Mouse (Mus musculus) CH12.LX (cell line): ENCODE data around the gene Ptprcap. TPM values are rescaled to one million over a fixed set of nuclear protein-coding genes. Genes with fewer than 3 reads are reported as not detected.

Experiments used
- DNase-seq: peaks from one replicate; pipeline ENCODE4 v3.0.0-alpha.2; 2013; ENCODE audit errors: extremely low read depth
- H3K27ac ChIP-seq: 2 replicates; pipeline ENCODE4 v1.5.1; 2012; ENCODE audit warnings: low read depth, mild to moderate bottlenecking, control low read depth, moderate library complexity; ENCODE audit not compliant: insufficient read depth
- H3K27me3 ChIP-seq: replicated peaks from 2 replicates; pipeline ENCODE3; 2012; ENCODE audit warnings: inconsistent platforms
- H3K36me3 ChIP-seq, 2 experiments: replicated peaks in 1 of 2; 2 replicates each; pipeline versions ENCODE3 to v1.6.1; 2012; ENCODE audit warnings: inconsistent platforms in 1 of 2, low read length in 1 of 2, mild to moderate bottlenecking in 1 of 2, mixed read lengths in 1 of 2, moderate library complexity in 1 of 2; ENCODE audit not compliant: control insufficient read depth in 1 of 2, insufficient read depth in 1 of 2
- H3K4me1 ChIP-seq, 2 experiments: 2 replicates each; pipeline ENCODE4 v1.6.1; 2012; ENCODE audit warnings: inconsistent platforms in 1 of 2, moderate library complexity in 1 of 2; ENCODE audit not compliant: insufficient read depth in 2 of 2, control insufficient read depth in 1 of 2
- H3K4me2 ChIP-seq: 2 replicates; pipeline ENCODE4 v1.6.1; 2012; ENCODE audit warnings: low read depth, mild to moderate bottlenecking, control low read depth; ENCODE audit not compliant: poor library complexity, insufficient read depth, severe bottlenecking
- H3K4me3 ChIP-seq, 3 experiments: fragments of 150-350 bp in 1 of 3; sonication (generic) in 1 of 3; replicated peaks in 1 of 3; 2 replicates each; pipeline versions ENCODE3 to v1.5.1; 2011 to 2012; ENCODE audit warnings: low read depth in 2 of 3, low read length in 2 of 3, mild to moderate bottlenecking in 2 of 3, moderate library complexity in 2 of 3, control low read depth in 1 of 3, improper control_type of control experiment in 1 of 3, inconsistent platforms in 1 of 3, mixed read lengths in 1 of 3; ENCODE audit not compliant: poor library complexity in 1 of 3
- H3K79me2 ChIP-seq: replicated peaks from 2 replicates; pipeline ENCODE4 v1.6.1; 2012; ENCODE audit warnings: mild to moderate bottlenecking, moderate library complexity; ENCODE audit not compliant: control insufficient read depth, poor library complexity, insufficient read depth, severe bottlenecking; ENCODE audit errors: extremely low read depth
- H3K9ac ChIP-seq: 2 replicates; pipeline ENCODE4 v1.6.1; 2012; ENCODE audit warnings: low read depth, mild to moderate bottlenecking, control low read depth, moderate library complexity; ENCODE audit not compliant: insufficient read depth
- H3K9me3 ChIP-seq: replicated peaks from 2 replicates; pipeline ENCODE3; 2012; ENCODE audit warnings: low read length, inconsistent platforms, mixed read lengths
- BHLHE40 ChIP-seq: IDR thresholded peaks from 2 replicates; pipeline ENCODE4 v1.6.1; 2011; ENCODE audit warnings: mild to moderate bottlenecking, low read depth, low read length, improper control_type of control experiment
- CHD1 ChIP-seq: IDR thresholded peaks from 2 replicates; pipeline ENCODE4 v1.6.1; 2012; ENCODE audit warnings: low read depth, low read length, improper control_type of control experiment, inconsistent platforms
- CHD2 ChIP-seq: IDR thresholded peaks from 2 replicates; pipeline ENCODE4 v1.6.1; 2011; ENCODE audit warnings: low read length, improper control_type of control experiment
- E2F4 ChIP-seq: IDR thresholded peaks from 2 replicates; pipeline ENCODE4 v1.6.1; 2011; ENCODE audit warnings: low read depth, low read length, improper control_type of control experiment; ENCODE audit not compliant: insufficient replicate concordance
- ELF1 ChIP-seq: IDR thresholded peaks from 2 replicates; pipeline ENCODE4 v1.6.1; 2014; ENCODE audit warnings: low read depth, mild to moderate bottlenecking, inconsistent platforms, low read length, improper control_type of control experiment
- ETS1 ChIP-seq: conservative IDR thresholded peaks from 2 replicates; pipeline ENCODE4 v1.6.1; 2012; ENCODE audit warnings: low read depth, mild to moderate bottlenecking, inconsistent platforms, low read length, improper control_type of control experiment, moderate library complexity
- IRF4 ChIP-seq: IDR thresholded peaks from 2 replicates; pipeline ENCODE4 v1.6.1; 2014; ENCODE audit warnings: low read depth, mild to moderate bottlenecking, inconsistent platforms, low read length, improper control_type of control experiment
- JUND ChIP-seq: conservative IDR thresholded peaks from 2 replicates; pipeline ENCODE4 v1.6.1; 2011; ENCODE audit warnings: low read depth, low read length, improper control_type of control experiment
- KAT2A ChIP-seq: IDR thresholded peaks from 2 replicates; pipeline ENCODE4 v1.6.1; 2012; ENCODE audit warnings: low read length, improper control_type of control experiment, inconsistent platforms; ENCODE audit not compliant: insufficient replicate concordance
- MAFK ChIP-seq: IDR thresholded peaks from 2 replicates; pipeline ENCODE4 v1.6.1; 2011; ENCODE audit warnings: low read length, improper control_type of control experiment; ENCODE audit not compliant: insufficient replicate concordance
- MAX ChIP-seq: IDR thresholded peaks from 2 replicates; pipeline ENCODE4 v1.6.1; 2011; ENCODE audit warnings: low read length, improper control_type of control experiment
- MAZ ChIP-seq: IDR thresholded peaks from 2 replicates; pipeline ENCODE4 v1.6.1; 2012; ENCODE audit warnings: low read depth, mild to moderate bottlenecking, inconsistent platforms, low read length, improper control_type of control experiment, moderate library complexity
- MXI1 ChIP-seq: IDR thresholded peaks from 2 replicates; pipeline ENCODE4 v1.6.1; 2011; ENCODE audit warnings: mild to moderate bottlenecking, low read depth, low read length, improper control_type of control experiment
- MYC ChIP-seq: IDR thresholded peaks from 2 replicates; pipeline ENCODE4 v1.6.1; 2011; ENCODE audit warnings: low read depth, mild to moderate bottlenecking, improper control_type of control experiment, low read length
- NELFE ChIP-seq: IDR thresholded peaks from 2 replicates; pipeline ENCODE4 v1.6.1; 2011; ENCODE audit warnings: low read depth, low read length, improper control_type of control experiment
- NRF1 ChIP-seq: IDR thresholded peaks from 2 replicates; pipeline ENCODE4 v1.6.1; 2014; ENCODE audit warnings: low read depth, mild to moderate bottlenecking, inconsistent platforms, low read length, improper control_type of control experiment, moderate library complexity
- PAX5 ChIP-seq: IDR thresholded peaks from 2 replicates; pipeline ENCODE4 v1.6.1; 2012; ENCODE audit warnings: low read length, inconsistent platforms, mixed read lengths
- POLR2A ChIP-seq: IDR thresholded peaks from 2 replicates; pipeline ENCODE4 v1.6.1; 2011; ENCODE audit warnings: low read depth, mild to moderate bottlenecking, improper control_type of control experiment, low read length
- POLR2AphosphoS2 ChIP-seq: IDR thresholded peaks from 2 replicates; pipeline ENCODE4 v1.6.1; 2011; ENCODE audit warnings: low read depth, low read length, improper control_type of control experiment
- SIN3A ChIP-seq: IDR thresholded peaks from 2 replicates; pipeline ENCODE4 v1.6.1; 2012; ENCODE audit warnings: low read length, improper control_type of control experiment, inconsistent platforms
- SMC3 ChIP-seq: IDR thresholded peaks from 2 replicates; pipeline ENCODE4 v1.6.1; 2011; ENCODE audit warnings: low read depth, low read length, improper control_type of control experiment
- TCF12 ChIP-seq: IDR thresholded peaks from 2 replicates; pipeline ENCODE4 v1.6.1; 2014; ENCODE audit warnings: low read depth, mild to moderate bottlenecking, inconsistent platforms, low read length, improper control_type of control experiment
- UBTF ChIP-seq: IDR thresholded peaks from 2 replicates; pipeline ENCODE4 v1.6.1; 2012; ENCODE audit warnings: low read depth, mild to moderate bottlenecking, inconsistent platforms, low read length, improper control_type of control experiment, moderate library complexity
- ZC3H11A ChIP-seq: IDR thresholded peaks from 2 replicates; pipeline ENCODE4 v1.6.1; 2012; ENCODE audit warnings: low read depth, mild to moderate bottlenecking, inconsistent platforms, low read length, improper control_type of control experiment
- ZMIZ1 ChIP-seq: IDR thresholded peaks from 2 replicates; pipeline ENCODE4 v1.6.1; 2012; ENCODE audit warnings: low read depth, mild to moderate bottlenecking, inconsistent platforms, low read length, improper control_type of control experiment
- dilution Hi-C: fragments of 300-500 bp; cut with MboI; formaldehyde crosslinking; loops from 2 replicates; pipeline ENCODE4 v1.14.3; 2020; ENCODE audit warnings: low sequenced_read_pairs; ENCODE audit not compliant: extremely low pct_unique_long_range_greater_than_20kb, extremely low pct_ligation_motif_present
- in situ Hi-C: fragments of 300-500 bp; cut with MboI; formaldehyde crosslinking; loops from 3 replicates; pipeline ENCODE4 v1.14.3; 2019; ENCODE audit warnings: low sequenced_read_pairs, low pct_ligation_motif_present, low pct_unique_long_range_greater_than_20kb, mixed read lengths
- polyA plus RNA-seq: library from polyadenylated mRNA; unstranded; fragments of >175 nt; gene quantifications from 2 replicates; pipeline ENCODE4 v1.2.1, GENCODE M21; 2012; ENCODE audit warnings: low read depth; ENCODE audit not compliant: insufficient read length
- total RNA-seq, 2 experiments: library from RNA; depleted of rRNA; stranded (reverse); fragments of 300-350 nt in 1 of 2; fragments of >200 nt in 1 of 2; gene quantifications; 2 replicates each; pipeline ENCODE4 v1.2.3; 2012 to 2014

Ptprcap gene
- total and polyA plus RNA-seq, 3 experiments, result 343 to 447 (median 438) TPM

DNA sequence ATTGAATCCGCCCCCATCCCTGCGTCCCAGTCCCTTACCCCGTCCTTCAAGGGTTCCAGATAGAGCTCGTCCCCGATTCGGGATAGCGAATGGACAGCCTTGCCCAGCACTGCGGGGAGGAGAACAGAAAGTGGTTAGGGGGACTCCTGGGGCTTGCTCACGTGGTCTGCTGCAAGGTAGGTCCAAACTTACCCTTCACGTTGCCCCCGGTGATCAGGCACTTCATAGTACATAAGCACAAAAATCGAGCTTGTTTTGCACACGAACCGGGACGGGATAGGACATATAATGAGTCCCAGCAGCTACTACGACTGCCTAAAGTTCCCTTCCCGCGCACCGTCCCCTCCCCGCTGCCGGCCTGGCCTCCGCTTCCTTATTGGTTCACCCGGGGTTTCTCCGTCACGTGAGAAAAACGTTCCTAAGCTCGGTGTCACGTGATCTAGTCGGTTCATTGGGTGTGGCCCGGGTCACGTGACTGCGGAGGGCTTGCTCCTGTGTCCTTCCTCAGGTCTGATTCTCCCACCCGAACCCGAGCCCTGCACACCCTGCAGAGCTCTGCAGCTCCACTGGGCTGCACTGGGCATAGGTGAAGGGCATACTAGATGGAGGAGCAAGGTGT, 48.0 kb downstream of the Ptprcap start, which contains the start of gene Rad9a (continued):
- TF ChIP-seq CHD1 (no peak), NELFE (peak; percentile 82), KAT2A (0 out of 2 replicates have a peak, but pooled peaks have one; percentile 46), MAFK (no peak), JUND (no peak), SIN3A (peak; percentile 94), MAX (peak; percentile 99), IRF4 (peak; percentile 70), POLR2A (peak; percentile 92), UBTF (no peak), CHD2 (0 out of 2 replicates have a peak, but pooled peaks have one; percentile 23), MXI1 (peak; percentile 91), POLR2AphosphoS2 (no peak; the same call in 1 of the 2 replicates), MYC (peak; percentile 87), E2F4 (peak; percentile 86; the same call in 1 of the 2 replicates), TCF12 (peak; percentile 79), MAZ (no peak), PAX5 (no peak), NRF1 (peak; percentile 46; the same call in 1 of the 2 replicates)

- H3K27ac ChIP-seq, result no peak overlapping the region
- peak overlapping the region; percentile 44 for H3K4me2 ChIP-seq
- peak overlapping the region in 1 of 3 experiments; percentile 82 for H3K4me3 ChIP-seq
- H3K4me1 ChIP-seq, result peaks cover 10 to 52% of the 10 kb centered on the region in 2 experiments
- peaks cover 5% of the 10 kb centered on the region for H3K27me3 ChIP-seq
- 0 out of 2 replicates have a peak overlapping the region, but pooled peaks have one; percentile 43 for H3K9ac ChIP-seq
- peaks cover 12% of the 10 kb centered on the region; the same call in 1 of the 2 replicates for H3K79me2 ChIP-seq
- H3K9me3 ChIP-seq, result no peaks in the 10 kb centered on the region
- in situ Hi-C loops, result loop anchor here (5.0 kb wide), 2 partner anchors 35 to 75 kb away; partner anchors contain the start of gene Aip
- no peak for DNase-seq
- peaks cover 19 to 34% of the 10 kb centered on the region in 2 experiments for H3K36me3 ChIP-seq
- TF ChIP-seq ZMIZ1 (no peak), SMC3 (no peak), ETS1 (no peak), MAX (no peak), CHD2 (no peak), BHLHE40 (no peak), ZC3H11A (no peak), ELF1 (no peak)
- dilution Hi-C loops, result no loop called here
Observed at GRCm38 (mm10) chr19:4202149-4202548, 48.7 kb downstream of the Ptprcap start.
